Mouse (Mus musculus) stomach, postnatal 0 days (tissue): ENCODE results near the gene Wnt7b. TPM values are rescaled to one million over a fixed set of nuclear protein-coding genes. Genes with fewer than 3 reads are reported as not detected.

Experiments
- ATAC-seq: fragments of 200-750 bp; cut with Nextera tagmentation; 2 replicates; pipeline ENCODE4 v1.8.0; 2017; ENCODE audit not compliant: low FRiP score, low TSS enrichment
- DNase-seq: peaks from one replicate; pipeline ENCODE4 v3.0.0-alpha.2; 2016; ENCODE audit warnings: low spot score
- H3K27ac ChIP-seq: fragments of 300-500 bp; sonication (generic); replicated peaks from 2 replicates; pipeline ENCODE4 v1.5.1; 2014; ENCODE audit warnings: mild to moderate bottlenecking, control low read depth
- H3K27me3 ChIP-seq: fragments of 300-500 bp; sonication (generic); 2 replicates; pipeline ENCODE4 v1.6.1; 2014; ENCODE audit warnings: low read length; ENCODE audit not compliant: control insufficient read depth, insufficient read depth
- H3K36me3 ChIP-seq: fragments of 300-500 bp; sonication (generic); 2 replicates; pipeline ENCODE4 v1.6.1; 2014; ENCODE audit warnings: low read length, mixed read lengths; ENCODE audit not compliant: control insufficient read depth, insufficient read depth
- H3K4me1 ChIP-seq: fragments of 300-500 bp; sonication (generic); replicated peaks from 2 replicates; pipeline ENCODE4 v1.6.1; 2014; ENCODE audit warnings: antibody characterized with exemption; ENCODE audit not compliant: control insufficient read depth, insufficient read depth
- H3K4me2 ChIP-seq: fragments of 300-500 bp; sonication (generic); replicated peaks from 2 replicates; pipeline ENCODE4 v1.6.1; 2014; ENCODE audit warnings: low read depth, mild to moderate bottlenecking, control low read depth, moderate library complexity
- H3K4me3 ChIP-seq: fragments of 300-500 bp; sonication (generic); 2 replicates; pipeline ENCODE4 v1.5.1; 2014; ENCODE audit warnings: low read depth, low read length, control low read depth
- H3K9ac ChIP-seq: fragments of 300-500 bp; sonication (generic); 2 replicates; pipeline ENCODE4 v1.6.1; 2014; ENCODE audit warnings: mild to moderate bottlenecking, low read length, control low read depth, mixed read lengths
- H3K9me3 ChIP-seq: fragments of 300-500 bp; sonication (generic); 2 replicates; pipeline ENCODE4 v1.6.1; 2016; ENCODE audit warnings: low read length; ENCODE audit not compliant: control insufficient read depth
- CTCF ChIP-seq: IDR thresholded peaks from 2 replicates; pipeline ENCODE4 v1.5.1; 2016; ENCODE audit warnings: antibody characterized with exemption, low read depth, mild to moderate bottlenecking, moderate library complexity
- EP300 ChIP-seq: optimal IDR thresholded peaks from 2 replicates; pipeline ENCODE3; 2016; ENCODE audit warnings: antibody characterized with exemption
- WGBS: fragments of 180-500 bp; shearing (Covaris S2); extraction: QIAGEN DNeasy Blood & Tissue Kit; methylation state at CpG from one replicate; pipeline ENCODE4 v1.1.7; 2014; 5-methylcytosine and 5-hydroxymethylcytosine counted together
- polyA plus RNA-seq: library from polyadenylated mRNA; unstranded; fragments of >200 nt; fragmentation: Nextera tagmentation; extraction: Ambion mirVana; gene quantifications from 2 replicates; pipeline ENCODE4 v1.2.1, GENCODE M21; 2015

Gene Wnt7b
- polyA plus RNA-seq, 1 experiment from 2014 or later, result 20.6 TPM

DNA sequence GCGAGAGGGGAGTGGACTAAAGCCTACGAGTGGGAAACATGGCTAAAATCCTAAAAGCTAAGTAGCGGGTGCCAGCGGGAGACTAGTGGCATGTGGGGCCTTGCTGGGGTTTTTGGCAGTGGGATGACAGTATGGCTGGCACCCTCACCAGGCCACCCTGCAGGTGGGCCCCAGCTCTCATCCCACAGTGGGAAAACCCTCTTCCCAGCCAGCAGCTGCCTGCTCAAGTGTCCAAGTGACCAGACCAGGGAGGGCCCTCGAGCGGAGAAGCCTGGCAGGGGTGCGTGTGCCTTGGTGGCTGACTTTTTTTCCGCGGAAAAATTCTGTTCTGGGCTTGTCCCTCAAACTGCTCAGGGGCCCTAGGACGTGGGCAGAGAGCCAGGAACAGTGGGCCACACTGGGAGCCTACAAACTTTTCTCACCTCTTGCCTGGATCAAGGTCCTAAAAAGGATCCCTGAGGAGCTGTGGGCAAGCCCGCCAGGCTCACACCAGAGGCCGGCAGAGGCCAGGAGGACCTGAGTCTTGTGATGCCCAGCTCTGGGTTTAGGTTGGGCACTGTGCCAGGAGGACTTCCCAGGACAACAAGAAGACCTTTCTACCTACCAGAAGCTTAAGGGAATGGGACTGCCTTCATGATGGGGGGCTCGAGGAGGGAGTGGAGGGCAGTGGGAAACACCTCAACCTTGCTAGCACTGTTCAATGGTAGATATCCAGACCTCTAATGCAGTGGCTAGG, 18.1 kb downstream of the Wnt7b start:
- H3K9ac ChIP-seq, result no peak overlapping the region
- H3K27me3 ChIP-seq, result no peaks in the 10 kb centered on the region
- DNase-seq (no peak), ATAC-seq (no peak)
- 0 out of 2 replicates have a peak, but pooled peaks cover 3% of the 10 kb centered on the region for H3K9me3 ChIP-seq
- WGBS, result 78% methylated on average over 13 of the region's 13 CpGs
- H3K36me3 ChIP-seq, result no peaks in the 10 kb centered on the region
- H3K4me1 ChIP-seq, result no peaks in the 10 kb centered on the region
- H3K27ac ChIP-seq, result no peak overlapping the region
- no peak overlapping the region for H3K4me2 ChIP-seq
- no peak overlapping the region for H3K4me3 ChIP-seq
- TF ChIP-seq CTCF (no peak), EP300 (no peak)

DNA sequence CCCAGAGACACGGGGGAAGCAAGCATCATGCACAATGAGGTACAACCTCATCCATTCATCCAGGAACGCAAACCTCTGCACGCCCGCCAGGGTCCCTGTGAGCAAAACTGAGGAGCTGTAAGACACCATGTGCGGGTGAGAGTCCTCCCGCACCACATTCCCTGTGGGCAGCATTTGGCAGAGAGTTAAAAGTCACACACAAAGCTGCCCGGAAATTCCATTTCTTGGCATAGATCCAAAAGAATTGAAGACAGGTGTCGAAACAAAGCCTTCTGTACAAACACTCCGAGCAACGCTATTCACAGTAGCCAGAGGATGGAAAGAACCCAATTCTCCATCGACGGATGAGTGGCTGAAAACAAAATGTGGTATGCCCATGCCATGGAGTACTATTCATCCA, 20.3 kb downstream of the Wnt7b start:
- Histone ChIP-seq H3K27ac (no peak overlapping the region), H3K27me3 (no peaks in the 10 kb centered on the region), H3K9ac (no peak overlapping the region), H3K9me3 (0 out of 2 replicates have a peak, but pooled peaks cover 3% of the 10 kb centered on the region), H3K4me2 (no peak overlapping the region), H3K4me3 (no peak overlapping the region), H3K4me1 (no peaks in the 10 kb centered on the region), H3K36me3 (no peaks in the 10 kb centered on the region)
- TF ChIP-seq EP300 (no peak), CTCF (no peak)
- 76% methylated on average over 12 of the region's 12 CpGs for WGBS
- DNase-seq (no peak), ATAC-seq (no peak)

DNA sequence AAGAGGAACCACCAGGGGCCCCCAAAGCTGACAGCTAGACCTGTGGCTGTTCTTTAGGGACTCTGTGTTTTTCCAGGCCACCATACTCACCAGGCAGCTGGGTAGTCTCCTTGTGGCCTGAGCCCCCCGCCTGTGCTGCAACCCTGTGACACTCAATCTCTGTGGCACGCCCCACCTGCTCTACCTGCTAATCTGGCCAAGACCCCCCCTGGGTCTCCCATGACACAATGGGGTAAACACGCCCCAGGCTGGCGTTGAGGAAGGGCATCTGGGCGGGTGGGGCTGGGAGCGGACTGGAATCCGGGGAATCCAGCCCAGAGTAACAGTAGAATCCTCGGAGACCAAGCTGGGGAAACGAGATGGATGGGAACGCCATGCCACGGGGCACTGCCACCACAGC, 21.4 kb downstream of the Wnt7b start:
- Histone ChIP-seq H3K4me3 (no peak overlapping the region), H3K36me3 (no peaks in the 10 kb centered on the region), H3K27ac (no peak overlapping the region), H3K4me2 (no peak overlapping the region), H3K4me1 (no peaks in the 10 kb centered on the region), H3K9ac (no peak overlapping the region), H3K9me3 (0 out of 2 replicates have a peak, but pooled peaks cover 3% of the 10 kb centered on the region), H3K27me3 (no peaks in the 10 kb centered on the region)
- no peak for TF ChIP-seq CTCF
- TF ChIP-seq EP300, result no peak
- DNase-seq, result no peak
- no peak for ATAC-seq
- 48% methylated on average over 11 of the region's 11 CpGs for WGBS

GRCm38 (mm10) chr15:85558840-85559540, 23.3 kb downstream of the Wnt7b start:
- no peak overlapping the region for H3K9ac ChIP-seq
- no peaks in the 10 kb centered on the region for H3K27me3 ChIP-seq
- WGBS, result 91% methylated on average over 25 of the region's 25 CpGs
- DNase-seq (no peak), ATAC-seq (no peak)
- no peak overlapping the region for H3K4me2 ChIP-seq
- H3K4me1 ChIP-seq, result no peaks in the 10 kb centered on the region
- H3K36me3 ChIP-seq, result no peaks in the 10 kb centered on the region
- H3K27ac ChIP-seq, result no peak overlapping the region
- H3K4me3 ChIP-seq, result no peak overlapping the region
- H3K9me3 ChIP-seq, result 0 out of 2 replicates have a peak, but pooled peaks cover 3% of the 10 kb centered on the region
- no peak for TF ChIP-seq CTCF
- no peak for TF ChIP-seq EP300

GRCm38 (mm10) chr15:85555799-85556198, 26.5 kb downstream of the Wnt7b start:
- Histone ChIP-seq H3K36me3 (no peaks in the 10 kb centered on the region), H3K27ac (no peak overlapping the region), H3K9ac (no peak overlapping the region), H3K27me3 (no peaks in the 10 kb centered on the region), H3K4me1 (no peaks in the 10 kb centered on the region), H3K4me3 (no peak overlapping the region), H3K4me2 (no peak overlapping the region), H3K9me3 (no peaks in the 10 kb centered on the region)
- 55% methylated on average over 10 of the region's 10 CpGs for WGBS
- DNase-seq, result no peak
- no peak for ATAC-seq
- TF ChIP-seq EP300, result no peak
- TF ChIP-seq CTCF, result no peak

DNA sequence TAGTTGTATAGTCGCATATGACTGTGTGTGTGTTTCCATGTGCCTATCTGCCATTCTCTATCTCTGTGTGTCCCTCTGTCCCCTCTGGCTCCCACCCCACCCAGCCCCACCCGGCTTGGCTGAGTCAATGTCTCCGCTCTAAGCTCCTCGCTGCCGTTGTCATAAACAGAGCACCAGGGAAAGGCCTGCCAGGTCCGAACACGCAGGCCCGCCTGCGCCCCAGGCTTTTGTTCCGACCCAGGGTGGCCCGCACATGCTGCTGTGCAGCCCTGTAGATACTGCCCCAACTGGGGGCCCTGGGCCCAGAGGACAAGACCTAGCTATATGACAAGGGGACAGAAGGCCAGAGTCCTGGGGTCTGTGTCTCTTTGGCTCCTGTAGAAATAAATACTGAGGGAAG, 28.9 kb downstream of the Wnt7b start:
- Histone ChIP-seq H3K27me3 (no peaks in the 10 kb centered on the region), H3K36me3 (no peaks in the 10 kb centered on the region), H3K9me3 (no peaks in the 10 kb centered on the region), H3K4me1 (no peaks in the 10 kb centered on the region), H3K27ac (0 out of 2 replicates have a peak overlapping the region, but pooled peaks have one; percentile 24), H3K9ac (no peak overlapping the region), H3K4me2 (no peak overlapping the region), H3K4me3 (no peak overlapping the region)
- DNase-seq, result no peak
- TF ChIP-seq CTCF (no peak), EP300 (no peak)
- no peak for ATAC-seq
- 59% methylated on average over 11 of the region's 11 CpGs for WGBS
